Mouse (Mus musculus) frontal cortex, adult 2 months (tissue): Measurements from ENCODE around the gene B230118H07Rik. TPM values are rescaled to one million over a fixed set of nuclear protein-coding genes. Genes with fewer than 3 reads are reported as not detected.

Experiments
- DNase-seq, 2 experiments: peaks; one replicate each; pipeline ENCODE4 v3.0.0; 2022; ENCODE audit warnings: low spot score in 1 of 2; ENCODE audit errors: extremely low spot score in 1 of 2
- polyA plus RNA-seq: library from polyadenylated mRNA; depleted of rRNA; stranded (reverse); fragments of >200 nt; gene quantifications from 2 replicates; pipeline ENCODE4 v1.2.3, GENCODE M21; 2012; rRNA removed

Gene B230118H07Rik
- 35.1 and 40.5 TPM in 2 replicates for polyA plus RNA-seq

DNA sequence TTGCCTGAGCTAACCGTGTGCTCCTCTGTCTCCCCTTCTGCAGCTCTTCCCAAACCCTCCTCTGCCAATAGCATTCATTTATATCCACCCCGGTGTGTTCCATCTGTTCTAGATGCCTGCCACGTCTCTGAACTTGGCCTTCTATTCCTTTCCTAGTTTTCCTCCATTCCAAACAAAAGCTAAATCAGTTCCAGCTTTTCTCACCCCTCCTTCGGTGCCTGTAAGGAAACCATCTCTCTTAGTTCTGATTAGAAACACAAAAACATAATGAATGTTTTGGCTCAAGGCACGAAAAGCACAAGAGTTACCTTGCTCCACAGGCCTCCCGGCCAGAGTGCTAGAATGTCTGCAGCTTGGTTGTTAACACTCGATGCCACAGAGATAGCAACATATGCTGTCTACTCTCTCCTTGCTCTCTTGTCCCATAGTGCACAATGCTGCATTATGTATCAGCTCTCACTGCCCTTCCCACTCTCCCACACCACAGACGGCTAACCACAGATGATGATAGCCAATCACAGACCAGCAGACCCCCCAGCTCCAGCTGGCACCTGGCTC, at the start of gene B230118H07Rik, which contains the start of gene Rag1:
B230118H07Rik (minus strand) TSS at position 419 of the 558 bp plus-strand sequence.
Rag1 (minus strand) TSS at position 388 of the 558 bp plus-strand sequence.
- peak in 1 of 2 experiments; percentile 12 for DNase-seq

DNA sequence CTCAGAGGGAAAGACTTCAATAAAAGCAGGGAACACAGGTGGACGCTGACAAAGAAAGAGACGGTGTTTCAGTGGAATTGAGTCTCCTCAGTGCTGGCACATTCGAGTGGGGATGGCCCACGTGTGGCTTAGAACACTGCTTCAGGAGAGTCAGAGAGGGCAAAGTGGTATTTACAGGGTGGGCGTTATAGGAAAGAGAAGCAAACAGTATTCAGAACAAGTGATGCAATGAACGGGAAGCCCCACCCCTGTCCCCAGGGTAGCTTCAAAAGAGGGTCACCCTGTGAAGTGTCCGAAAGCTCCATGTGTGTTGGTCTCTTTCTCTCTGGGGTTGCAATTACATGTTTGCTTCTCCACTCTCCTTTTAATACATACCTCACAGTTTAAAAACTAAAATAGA, 46.3 kb upstream of the B230118H07Rik start:
- DNase-seq = no peak

DNA sequence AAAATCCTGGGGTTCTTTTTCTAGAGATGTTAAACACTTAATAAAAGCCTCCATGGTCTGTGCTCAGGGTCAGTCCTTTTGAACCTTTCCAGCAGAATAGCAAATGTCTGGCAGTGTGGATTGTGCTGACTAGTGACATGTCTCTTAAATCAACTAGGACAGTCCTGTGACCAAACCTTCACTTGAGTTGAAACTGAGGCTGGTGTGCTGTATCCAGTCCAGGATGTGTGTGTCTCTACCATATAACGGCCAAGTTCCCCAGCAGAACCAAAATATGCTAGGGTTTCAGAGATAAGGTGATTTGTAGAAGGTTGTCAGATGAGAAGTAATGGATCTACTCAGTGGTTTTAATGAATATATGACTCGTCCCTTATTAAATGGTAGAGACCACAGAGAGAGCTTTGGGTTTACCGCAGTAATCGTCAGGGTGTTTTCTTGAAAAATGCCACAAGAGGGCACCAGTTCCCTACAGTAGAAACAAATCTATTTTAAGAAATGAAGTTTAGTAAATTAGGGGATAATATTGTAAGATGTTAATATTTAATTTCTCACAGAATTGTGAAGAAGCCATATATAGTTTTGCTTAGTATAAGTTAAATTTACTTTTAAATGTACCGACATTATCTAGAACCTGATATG, 44.4 kb upstream of the B230118H07Rik start:
- peak in 1 of 2 experiments; percentile 60 for DNase-seq

DNA sequence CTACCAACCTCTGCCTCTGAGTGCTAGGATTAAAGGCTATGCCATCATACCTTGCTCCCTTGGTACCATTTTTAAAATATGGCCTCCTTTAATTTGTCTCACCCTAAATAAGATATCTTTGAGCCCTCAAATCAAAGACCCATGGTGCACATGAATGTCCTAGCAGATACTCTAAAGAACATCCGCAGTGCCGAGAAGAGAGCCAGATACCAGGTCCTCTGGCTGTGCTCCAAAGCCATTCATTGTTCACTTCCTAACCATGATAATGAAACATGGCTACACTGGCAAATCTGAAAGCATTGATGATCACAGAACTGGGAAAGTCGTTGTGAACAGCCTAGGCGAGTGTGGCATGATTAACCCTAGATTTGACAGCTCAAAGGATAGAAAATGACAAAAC, 43.7 kb upstream of the B230118H07Rik start:
- no peak for DNase-seq

DNA sequence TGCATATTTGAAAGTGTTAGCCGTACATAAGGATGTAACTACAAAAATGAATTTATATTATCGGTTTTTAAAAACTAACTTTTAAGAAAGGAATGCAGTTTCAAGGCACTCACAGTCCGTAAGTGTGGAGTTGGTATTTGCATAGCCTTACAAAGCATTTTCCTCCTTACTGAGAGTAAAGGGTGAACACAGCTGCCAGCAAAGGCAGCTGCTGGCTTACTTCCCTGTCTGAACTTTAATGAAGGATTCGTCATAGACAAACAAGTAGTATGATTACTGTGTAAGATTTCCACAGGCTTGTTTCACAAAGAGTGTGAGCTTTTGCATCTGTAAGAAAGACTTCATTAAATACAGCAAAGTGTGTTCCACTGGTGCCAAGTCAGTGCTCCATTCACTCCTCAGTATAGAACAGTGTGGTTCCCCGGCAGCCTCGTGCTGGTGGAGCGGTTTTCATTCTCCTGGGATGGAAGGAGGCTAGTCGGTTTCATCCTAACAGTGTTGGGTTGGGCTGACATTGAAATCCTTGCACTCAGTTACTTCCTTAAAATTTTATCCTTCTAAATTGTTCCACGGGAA, 41.0 kb upstream of the B230118H07Rik start:
- no peak for DNase-seq

- no peak for DNase-seq
Observed at GRCm38 (mm10) chr2:101688011-101688410, 38.7 kb upstream of the B230118H07Rik start.

DNA sequence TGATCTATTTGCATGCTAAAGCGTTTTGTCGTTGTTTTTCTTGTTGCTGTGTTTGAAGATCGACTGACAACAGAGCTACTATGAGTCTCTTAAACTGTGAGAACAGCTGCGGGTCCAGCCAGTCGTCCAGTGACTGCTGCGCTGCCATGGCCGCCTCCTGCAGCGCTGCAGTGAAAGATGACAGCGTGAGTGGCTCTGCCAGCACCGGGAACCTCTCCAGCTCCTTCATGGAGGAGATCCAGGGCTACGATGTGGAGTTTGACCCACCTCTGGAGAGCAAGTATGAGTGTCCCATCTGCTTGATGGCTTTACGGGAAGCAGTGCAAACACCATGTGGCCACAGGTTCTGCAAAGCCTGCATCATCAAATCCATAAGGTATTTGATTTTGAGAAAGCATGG, 35.1 kb upstream of the B230118H07Rik start:
- DNase-seq = peak in 1 of 2 experiments; percentile 28

DNA sequence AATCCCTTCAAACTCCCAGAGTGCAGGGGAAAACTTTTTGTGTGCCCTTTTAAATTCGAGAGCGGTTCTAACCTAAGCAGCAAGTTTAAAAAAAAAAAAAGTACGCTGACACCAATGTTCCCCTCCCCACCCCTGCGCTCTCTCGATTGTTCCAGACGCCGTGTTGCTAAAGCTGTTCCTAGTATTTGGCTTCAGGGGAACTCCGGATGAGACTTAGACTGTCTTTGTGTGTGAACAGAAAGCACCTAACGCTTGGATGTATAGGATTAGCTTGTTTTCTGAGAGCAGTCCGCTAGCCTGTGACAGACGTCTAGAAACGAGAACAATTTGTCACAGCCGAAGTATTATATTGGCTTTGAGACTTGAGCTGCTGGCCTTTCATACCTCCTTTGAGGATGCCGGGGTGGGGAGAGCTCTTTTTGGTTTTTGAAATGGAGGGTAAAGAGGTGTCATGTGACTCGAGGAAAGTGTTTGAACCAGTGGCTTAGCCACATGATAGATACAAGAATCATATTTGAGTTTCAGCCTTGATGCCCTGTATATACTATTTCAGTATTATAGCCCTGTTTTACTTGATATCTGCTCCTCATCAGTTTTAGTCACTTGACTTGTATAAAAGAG, 29.9 kb upstream of the B230118H07Rik start:
- peak in 1 of 2 experiments; percentile 15 for DNase-seq

DNA sequence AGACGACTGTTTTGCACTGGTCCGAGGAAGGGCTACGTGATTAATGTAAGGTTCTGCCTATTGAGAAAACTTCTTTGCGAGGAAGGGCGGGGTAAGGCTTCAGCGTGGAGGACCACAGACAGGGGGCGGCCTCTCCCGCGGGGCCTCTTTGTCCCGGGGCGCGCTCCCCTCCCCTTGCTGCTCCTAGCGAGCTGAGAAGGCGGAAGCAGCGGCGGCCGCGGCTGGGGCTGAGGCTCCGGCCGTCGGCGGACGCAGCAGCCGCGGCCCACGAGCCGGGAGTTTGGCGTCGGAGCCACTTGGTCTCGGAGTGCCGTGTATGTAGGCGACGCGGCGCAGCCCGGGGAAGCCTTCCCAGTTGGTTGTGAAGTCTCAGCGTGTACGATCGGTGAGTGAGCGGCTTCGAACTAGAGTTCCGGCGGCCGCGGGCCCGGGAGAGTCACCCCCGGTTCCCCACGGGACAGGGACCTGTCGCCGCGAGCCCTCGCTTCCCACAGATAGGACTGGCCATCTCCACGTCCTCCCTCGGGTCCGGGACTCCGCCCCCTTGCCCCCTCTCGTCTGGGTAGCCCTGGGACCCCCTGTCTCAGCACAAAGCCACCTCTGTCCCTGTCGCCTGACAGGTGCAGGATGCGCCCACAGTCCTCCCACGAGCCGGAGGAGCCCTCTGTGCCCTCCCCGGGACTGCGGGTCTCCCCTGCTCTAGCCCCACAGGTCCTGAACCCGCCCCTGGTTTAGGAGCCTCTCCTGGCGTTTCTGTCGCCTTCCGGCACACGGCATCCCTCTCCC, 29.1 kb upstream of the B230118H07Rik start, which contains the start of gene Traf6:
Traf6 (plus strand) TSS at position 194 of the 786 bp plus-strand sequence.
- peak; percentile 62 to 85 for DNase-seq

- no peak for DNase-seq
Observed at GRCm38 (mm10) chr2:101673547-101673946, 24.2 kb upstream of the B230118H07Rik start.

DNA sequence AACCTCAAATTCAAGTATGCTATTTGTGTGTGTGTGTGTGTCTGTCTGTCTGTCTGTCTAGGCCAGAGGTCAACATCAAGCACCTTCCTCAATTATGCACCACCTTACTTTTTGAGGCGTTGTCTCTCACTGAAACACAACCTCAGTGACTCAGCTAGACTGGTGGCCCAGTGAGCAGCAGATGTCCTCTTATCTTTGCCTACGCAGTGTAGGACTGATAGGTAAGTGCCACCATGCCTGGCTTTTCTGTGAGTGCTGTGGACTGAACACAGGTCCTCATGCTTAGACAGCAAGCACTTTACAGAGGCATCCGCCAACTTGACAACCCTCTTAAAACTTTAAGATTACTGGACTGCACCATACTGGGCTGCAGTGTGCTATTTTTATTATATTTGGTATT, 19.4 kb upstream of the B230118H07Rik start:
- DNase-seq = no peak

- DNase-seq = no peak
Observed at GRCm38 (mm10) chr2:101665703-101666092, 16.4 kb upstream of the B230118H07Rik start.

DNA sequence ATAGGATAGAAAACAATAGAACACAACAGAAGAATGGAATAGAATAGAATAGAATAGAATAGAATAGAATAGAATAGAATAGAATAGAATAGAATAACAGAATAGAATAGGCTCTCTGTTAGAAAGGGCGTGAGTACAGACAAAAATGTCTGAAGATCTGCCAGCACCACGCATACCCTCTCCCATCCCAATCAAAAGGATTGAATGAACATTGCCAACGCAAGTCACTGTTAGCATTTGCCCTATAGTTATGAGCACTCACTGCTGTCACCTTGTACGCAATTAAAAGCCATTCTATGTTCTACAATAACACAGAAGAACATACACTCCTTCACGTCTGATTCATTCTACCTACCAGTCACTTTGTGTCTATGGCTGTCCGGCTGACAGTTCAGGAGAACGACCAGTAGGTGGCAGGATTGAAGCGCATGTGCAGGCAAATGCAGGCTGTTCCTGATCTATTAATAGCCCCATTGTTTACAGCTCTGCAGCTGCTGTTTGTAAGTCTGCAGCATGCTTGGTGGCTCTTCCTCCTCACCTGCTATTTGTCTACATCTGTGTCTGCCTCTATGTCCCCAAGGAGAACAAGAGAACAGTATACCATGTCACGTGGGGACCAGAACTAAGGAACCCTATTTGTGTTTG, 15.8 kb upstream of the B230118H07Rik start:
- peak; percentile 61 to 87 for DNase-seq

GRCm38 (mm10) chr2:101660536-101660935, 11.2 kb upstream of the B230118H07Rik start:
- no peak for DNase-seq

DNA sequence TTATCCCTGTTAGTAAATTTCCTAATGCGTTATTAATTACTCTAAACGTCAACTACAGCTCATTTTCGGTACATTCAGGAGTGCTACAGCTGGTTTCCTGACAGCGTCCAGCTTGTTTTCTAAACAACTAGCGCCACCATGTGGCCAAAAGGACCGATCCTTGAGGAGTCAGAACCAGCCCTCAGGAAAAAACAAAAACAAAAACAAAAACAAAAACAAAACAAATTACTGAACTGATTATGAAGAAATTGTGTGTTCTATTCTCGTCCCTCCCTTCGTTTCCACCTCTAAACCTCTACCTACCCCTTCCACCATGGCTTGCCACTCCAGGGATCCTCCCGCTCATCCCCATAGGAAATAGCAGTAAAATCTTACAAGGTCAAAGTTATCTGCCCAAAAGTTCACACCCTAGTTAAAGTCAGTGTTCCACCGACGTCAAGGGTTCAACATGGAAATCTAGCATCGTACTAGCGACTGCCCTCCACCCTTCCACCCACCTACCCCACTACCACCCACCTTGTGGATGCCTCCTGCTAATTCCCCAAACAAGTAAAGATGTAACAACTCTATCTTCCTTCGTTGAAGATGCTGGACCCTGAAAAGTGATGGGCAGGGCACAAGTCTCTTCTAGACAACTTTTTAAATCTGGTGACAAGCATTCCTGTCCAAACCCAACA, 3.7 kb upstream of the B230118H07Rik start:
- peak; percentile 56 to 90 for DNase-seq

GRCm38 (mm10) chr2:101652204-101652920, 3.0 kb upstream of the B230118H07Rik start:
- DNase-seq = peak in 1 of 2 experiments; percentile 20

DNA sequence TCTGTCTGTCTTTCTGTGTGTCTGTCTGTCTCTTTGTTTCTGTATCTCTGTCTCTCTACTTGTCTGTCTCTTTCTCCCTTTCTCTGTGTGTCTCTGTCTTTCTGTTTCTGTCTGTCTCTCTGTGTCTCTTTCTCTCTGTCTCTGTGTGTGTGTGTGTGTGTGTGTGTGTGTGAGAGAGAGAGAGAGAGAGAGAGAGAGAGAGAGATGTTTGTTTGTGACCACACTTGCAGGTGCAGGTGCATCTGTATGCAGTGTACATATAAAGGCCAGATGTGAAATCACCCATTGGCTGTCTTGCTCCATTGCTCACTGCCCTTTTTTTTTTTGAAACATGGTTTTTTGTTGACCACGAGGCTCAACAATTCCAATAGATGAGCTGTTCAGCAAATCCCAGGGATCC, 1.1 kb upstream of the B230118H07Rik start:
- no peak for DNase-seq

GRCm38 (mm10) chr2:101648361-101648760, 971 bp downstream of the B230118H07Rik start:
- no peak for DNase-seq

DNA sequence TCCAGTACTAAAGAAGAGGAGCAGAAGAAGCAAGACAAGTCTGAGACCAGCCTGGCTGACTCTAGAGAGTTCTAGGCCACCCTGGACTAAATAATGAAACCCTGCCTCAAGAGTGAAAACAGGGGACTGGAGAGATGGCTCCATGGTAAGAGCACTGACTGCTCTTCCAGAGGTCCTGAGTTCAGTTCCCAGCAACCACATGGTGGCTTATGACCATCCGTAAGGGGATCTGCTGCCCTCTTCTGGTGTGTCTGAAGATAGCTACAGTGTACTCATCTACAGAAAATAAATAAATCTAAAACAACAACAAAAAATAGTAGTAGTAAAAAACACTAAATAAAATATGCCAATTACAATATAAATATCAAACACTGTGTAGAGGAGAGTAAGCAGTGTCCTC, 3.5 kb downstream of the B230118H07Rik start:
- no peak for DNase-seq
